Mouse (Mus musculus) ovary, postnatal 14 days (tissue): ENCODE data around the gene Kndc1.

Source experiments
- DNase-seq: peaks from one replicate; pipeline ENCODE4 v3.0.0; 2022; ENCODE audit warnings: low spot score

Kndc1 gene

DNA sequence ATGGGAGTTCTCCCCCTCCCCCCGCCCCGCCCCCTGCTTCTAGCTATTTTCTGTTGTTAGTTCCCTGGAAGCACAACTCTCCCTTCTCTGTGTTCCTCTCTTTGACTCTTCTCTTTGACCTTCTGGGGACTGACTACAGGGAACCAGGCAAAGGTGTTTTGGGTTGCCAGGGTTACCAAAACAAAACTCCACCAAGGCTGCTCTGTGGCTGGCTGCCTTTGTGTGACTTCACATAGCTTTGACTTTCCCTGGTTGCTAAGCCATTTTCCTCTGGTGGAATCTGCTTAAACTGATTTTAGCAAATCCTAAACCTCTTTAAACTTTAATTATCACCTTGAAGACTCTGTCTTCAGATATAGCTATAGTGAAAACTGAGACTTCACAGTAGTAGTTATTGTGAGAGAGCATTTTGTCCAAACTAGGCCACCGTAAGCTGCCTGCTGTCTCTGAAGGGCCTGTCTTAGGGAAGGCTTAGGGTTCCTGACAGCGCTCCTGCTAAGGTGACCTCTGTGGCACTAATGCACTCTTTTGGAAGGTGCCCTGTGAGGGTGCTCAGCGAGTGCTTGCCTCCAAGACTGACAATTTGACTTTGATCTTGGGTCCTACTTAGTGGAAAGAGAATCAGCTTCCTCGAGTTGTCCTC, 57.6 kb downstream of the Kndc1 start:
- no peak for DNase-seq

- no peak for DNase-seq
These were observed 61.0 kb downstream of the Kndc1 start for GRCm38 (mm10) chr7:139955505-139955904.

- DNase-seq = no peak
These were observed 62.2 kb downstream of the Kndc1 start for GRCm38 (mm10) chr7:139956658-139957057.

- no peak for DNase-seq
These were observed 62.9 kb downstream of the Kndc1 start for GRCm38 (mm10) chr7:139957437-139957836.

- peak; percentile 46 for DNase-seq
These were observed 63.5 kb downstream of the Kndc1 start for GRCm38 (mm10) chr7:139957958-139958357.

- no peak for DNase-seq
These were observed 66.6 kb downstream of the Kndc1 start for GRCm38 (mm10) chr7:139961141-139961540.

DNA sequence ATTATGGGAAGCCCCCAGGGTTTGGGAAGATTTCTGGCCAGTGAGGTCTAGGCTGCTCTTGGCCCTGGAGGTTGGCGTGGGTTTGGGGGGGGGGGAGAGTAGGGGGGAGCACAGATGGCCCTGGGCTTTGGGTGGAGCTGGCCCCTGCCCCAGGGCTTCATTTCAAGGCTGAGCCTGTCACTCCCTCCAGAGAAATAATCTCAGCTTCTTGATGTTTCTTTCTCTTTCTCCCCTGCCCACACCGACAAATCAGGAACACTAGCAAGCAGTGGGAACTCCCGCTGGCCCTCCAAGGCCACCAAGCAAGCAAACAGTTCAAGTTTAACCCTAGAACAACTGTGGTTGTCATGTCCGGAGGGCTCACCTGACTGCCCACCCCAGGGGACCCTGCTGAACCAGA, 69.3 kb downstream of the Kndc1 start:
- DNase-seq = no peak

DNA sequence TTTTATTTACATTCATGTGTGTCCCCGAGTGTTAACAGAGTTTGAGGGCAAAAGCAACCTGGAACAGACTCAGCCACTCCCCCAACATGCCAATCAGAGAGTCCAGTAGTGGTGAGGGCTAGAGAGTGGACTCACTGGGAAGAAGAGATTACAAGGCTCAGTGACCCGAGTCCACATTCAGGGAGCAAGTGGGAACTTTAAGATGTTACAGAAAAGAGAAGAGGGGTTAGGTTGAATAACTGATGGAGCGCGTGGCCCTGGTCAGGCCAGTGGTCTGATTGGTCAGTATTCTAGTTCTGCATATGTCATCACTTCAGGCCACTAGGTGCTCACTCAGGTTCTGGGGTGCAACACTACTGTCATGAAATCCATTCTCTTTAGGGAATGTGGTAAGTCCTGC, 72.7 kb downstream of the Kndc1 start:
- DNase-seq = no peak

DNA sequence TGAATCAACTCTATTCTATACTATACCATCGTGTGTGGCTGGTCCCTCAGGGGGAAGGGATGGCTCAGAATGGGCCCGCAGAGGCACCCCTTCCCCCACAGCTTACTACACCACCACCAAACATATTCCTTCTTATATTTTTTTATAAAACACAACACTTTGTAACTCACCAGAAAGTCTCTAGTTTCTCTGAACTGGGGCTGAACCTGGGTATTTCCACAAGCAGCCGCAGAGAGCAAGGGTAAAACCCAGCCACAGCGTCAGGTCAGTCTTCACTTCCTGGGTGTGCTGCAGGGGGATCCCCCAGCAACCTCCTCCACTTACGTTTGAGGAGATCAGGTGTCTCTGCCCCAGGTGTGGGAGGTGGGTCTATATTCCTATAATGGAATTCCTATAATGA, 73.9 kb downstream of the Kndc1 start:
- DNase-seq = no peak

DNA sequence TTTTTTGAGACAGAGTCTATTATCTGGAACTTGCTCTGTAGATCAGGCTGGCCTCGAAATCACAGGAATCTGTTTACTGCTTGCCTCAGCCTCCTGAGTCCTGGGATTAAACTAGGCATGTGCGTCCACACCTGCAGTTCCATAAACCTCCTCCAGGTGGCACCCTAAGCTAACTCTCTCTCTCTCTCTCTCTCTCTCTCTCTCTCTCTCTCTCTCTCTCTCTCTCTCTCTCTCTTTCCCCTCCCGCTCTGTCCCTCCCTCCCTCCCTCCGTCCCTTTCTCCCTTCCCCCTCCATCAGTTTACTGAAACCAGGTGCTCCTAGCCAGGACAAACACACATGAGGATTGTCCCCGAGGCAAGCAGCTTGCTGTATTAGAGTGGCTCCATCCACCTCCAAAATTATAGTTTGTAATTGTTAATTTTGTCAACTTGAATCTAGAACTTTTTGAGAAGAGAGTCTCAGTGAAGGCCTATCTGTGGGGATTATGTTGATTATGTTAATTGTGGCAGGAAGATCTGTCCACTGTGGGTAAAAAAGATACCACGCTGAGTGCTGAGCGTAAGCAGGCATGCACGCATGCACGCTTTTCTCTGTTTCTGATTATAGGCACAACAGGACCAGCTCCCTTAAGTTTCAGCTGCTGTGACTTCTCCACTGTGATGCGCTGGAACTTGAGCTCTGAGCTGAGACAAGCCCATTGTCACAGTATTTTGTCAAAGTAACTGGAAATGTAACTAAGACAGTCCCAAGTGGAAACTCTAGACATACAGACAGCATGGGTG, 75.0 kb downstream of the Kndc1 start:
- DNase-seq = peak; percentile 79

GRCm38 (mm10) chr7:139970216-139970919, 75.9 kb downstream of the Kndc1 start:
- DNase-seq = no peak

DNA sequence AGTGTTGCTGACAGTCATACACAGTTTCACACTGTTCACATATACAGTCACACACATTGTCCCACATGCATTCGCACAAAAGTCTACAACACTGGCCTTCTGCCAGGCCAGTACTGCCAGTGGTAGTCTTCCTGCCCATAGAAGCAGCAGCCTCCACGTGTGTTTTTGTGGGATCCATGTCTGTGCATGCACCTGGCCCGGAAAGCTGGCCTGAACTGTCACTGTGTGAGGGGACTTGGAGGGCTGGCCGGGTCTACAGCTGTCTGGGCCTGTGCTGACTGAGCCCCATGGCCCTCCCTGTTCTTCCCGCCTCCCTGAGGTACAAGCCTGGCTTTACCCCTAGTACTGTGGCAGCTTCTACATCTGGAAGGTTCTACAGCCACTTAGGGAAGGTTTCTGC, 76.5 kb downstream of the Kndc1 start:
- DNase-seq = no peak

- DNase-seq = no peak
These were observed 76.9 kb downstream of the Kndc1 start for GRCm38 (mm10) chr7:139971436-139971835.

DNA sequence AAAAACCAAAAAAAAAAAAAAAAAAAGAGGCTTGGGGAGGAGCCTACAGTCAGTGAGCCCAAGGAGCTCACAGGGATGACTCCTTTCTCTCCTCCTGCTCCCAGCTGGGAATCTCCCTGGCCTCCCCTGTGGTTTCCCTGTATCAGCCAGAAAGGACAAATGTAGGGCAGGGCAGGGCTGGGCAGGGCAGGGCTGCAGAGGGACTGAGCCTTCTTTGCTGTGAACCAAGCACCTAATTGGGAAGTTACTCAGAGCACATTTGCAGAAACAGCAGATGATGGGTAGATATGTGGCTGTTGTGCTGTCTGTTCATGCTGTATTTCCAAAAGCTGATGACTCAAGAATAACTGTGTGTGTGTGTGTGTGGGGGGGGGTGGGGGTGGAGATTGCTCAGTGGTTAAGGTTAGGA, 78.4 kb downstream of the Kndc1 start:
- no peak for DNase-seq

GRCm38 (mm10) chr7:139974307-139974706, 79.8 kb downstream of the Kndc1 start:
- no peak for DNase-seq

DNA sequence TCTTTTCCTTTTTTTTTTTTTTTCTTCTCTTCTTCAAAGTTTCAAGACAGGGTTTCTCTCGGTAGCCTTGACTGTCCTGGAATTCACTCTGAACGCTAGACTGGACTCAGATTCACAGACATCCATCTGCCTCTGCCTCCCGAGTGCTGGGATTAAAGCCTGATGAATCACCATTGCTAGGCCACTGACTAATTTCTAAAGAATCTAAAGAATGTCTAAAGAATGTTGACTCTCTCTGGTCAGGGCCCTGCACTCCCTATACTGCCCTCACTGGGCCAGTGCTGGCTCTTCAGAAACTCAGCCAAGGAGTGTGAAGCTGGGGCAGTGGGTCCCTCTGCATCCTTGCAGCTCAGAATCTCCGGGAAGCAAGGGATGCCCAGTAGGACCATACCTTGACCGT, 81.0 kb downstream of the Kndc1 start:
- DNase-seq = no peak

DNA sequence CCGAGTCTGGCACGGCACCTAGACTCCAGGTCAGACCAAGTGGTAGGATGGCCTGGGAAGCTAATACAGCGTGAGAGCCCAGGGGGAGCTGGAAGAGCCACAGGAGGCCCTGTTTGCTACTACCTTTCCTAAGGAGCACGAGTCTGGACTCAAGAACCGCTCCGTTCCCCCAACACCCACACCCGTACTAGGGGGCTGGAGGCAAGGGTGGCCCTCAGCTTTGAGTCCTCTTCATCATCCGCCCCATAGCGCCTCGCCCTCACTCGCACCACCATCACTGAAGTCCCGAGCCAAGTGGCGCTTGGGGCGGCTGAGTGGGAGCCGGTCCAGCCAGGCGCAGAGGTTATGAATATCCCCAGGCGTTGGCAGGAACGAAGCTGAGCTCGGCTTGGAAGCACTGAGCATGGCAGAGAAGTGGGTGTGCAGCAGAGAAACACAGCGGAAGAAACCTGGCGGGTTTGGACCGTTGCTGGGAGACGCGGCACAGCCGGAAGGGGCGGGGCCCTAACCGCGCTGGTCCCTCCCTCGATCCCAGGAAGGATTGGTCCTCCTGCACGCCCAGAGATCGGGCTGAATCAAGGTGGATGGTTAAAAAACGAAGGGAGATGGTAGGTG, 83.9 kb downstream of the Kndc1 start, which contains the start of gene 6430531B16Rik:
6430531B16Rik (minus strand) TSS at position 478 of the 615 bp plus-strand sequence.
- DNase-seq = peak; percentile 75

DNA sequence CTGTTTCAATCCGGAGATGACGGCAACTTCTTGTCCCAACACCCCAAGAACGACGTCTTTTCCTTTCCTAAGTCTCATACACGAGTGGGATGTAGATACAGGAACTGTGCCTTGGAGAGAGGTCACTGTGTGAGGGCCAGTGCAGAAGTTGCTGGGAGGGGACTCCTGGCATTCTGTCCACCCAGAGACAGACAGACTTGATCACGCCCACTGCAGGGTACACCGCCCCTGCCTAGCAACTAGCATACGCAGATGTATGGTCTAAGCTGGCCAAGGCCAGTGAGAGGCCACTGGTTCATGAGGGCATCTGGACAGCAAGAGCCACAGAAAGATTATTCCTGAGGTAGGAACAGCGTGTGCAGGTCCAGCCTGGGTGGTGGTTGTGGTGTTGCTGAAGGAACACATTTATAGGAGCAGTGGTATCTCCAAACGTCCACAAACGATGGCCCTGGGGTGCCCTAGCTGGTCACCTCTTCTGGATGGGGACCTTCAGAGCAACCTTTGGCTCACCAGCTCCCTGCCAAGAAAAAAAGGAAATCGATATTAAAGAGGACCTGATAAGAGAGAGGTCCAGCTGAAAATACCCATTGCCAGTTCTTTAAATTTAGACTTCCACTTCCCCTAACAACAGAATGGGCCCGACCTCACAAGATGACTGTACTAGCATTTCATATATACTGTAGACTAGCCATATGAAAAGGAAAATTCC, 84.7 kb downstream of the Kndc1 start:
- no peak for DNase-seq

GRCm38 (mm10) chr7:139980778-139981177, 86.3 kb downstream of the Kndc1 start:
- no peak for DNase-seq

DNA sequence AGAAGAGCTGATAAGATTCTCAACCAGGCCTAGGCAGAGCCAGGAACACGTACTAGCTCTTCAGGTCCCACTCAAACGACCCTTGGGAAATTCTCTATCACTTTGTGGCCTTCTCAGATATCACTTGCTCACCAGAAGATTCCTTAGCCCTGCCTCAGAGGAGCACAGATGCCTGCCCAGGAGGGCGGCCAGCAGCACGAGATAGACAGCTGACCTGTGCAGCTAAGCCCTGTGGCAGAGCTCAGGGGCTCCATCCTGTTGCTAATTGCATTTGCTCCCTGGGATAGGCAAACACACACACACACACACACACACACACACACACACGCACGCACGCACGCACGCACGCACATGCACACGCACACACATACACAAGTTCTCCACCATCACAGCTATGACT, 87.6 kb downstream of the Kndc1 start:
- DNase-seq = no peak

DNA sequence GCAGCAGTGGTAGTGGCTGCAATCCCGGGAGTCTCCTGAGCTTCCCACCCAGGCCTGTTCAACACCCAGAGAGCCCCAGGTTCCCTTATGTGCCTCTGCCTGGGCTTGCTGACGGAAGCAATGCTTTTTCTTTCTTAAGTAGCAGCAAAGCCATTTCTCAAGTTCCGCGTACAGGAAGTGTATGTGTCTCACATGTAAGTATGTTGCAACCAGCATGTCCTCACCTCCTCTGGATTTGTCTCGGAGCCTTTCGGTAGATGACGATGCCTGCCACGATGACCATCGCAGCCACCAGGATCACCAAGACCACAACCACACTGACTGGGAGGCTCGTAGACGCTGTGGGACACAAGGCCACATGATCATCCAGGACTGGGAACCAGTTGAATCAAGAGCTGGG, 90.0 kb downstream of the Kndc1 start:
- DNase-seq = no peak

DNA sequence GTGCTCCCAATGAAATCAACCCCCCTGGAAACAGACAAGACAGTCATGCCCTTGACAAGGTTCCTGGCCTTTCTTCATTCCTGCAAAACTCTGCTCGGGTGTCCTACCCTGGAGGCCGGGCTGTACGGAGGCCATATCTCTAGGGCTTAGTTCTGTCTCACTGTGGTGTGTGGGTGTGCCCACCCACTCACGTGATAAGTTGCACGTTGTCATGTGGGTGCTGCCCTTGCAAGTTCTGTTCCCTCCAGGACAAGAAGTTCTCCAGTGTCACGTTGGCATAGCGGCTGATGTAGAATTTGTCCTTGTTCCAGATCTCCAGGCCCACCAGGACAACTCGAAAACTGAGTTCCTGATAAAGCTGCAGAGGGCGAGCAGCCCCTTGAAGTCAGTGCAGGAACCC, 93.8 kb downstream of the Kndc1 start:
- DNase-seq = no peak
